Mouse (Mus musculus): ENCODE data around the gene Fpgs. TPM values are rescaled to one million over a fixed set of nuclear protein-coding genes. Genes with fewer than 3 reads are reported as not detected.

The Fpgs gene
- total RNA-seq, 2 experiments from 2014 or later = 6.0 to 7.4 TPM

DNA sequence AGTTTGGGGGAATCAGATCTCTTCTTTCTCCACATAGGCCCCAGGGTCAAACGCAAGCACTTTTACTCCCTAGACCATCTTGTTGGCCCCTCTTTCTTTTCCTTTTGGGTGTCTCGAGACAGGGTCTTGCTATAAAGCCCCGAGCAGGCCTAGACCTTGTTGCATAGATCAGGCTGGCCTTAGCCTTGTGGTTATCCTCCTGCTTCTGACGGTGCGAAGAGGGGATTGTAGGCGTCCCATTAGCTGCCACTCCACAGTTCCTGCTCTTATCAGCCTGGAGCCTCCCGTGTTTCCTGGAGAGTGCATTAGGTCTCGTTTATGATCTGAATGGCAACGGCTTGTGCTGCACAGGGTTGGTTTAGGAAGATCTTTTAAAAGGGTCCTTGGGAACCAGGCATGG lies 59.9 kb downstream of the Fpgs start:
- no peak for DNase-seq
- intact Hi-C loops (cut with DNase I) = no loop called here

DNA sequence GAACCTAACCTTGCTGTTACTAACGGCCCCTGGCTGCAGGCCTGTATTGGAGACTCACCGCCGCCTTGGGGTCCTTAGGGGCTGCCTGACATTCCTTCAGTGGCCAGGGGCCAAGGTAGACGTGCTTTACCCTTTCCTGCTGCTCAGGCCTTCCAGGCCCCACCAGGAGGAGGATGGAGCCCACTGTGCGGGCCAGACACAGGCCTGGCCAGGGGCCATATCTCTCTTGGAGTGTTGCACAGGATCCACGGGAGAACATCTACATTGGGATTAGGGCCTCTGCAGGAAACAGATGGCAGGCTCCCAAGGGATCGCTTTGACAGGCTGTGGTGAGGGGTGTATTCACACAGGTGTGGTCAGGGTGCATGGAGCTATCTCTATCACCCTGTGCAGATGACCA lies 61.1 kb downstream of the Fpgs start:
- DNase-seq = peak; percentile 68 to 75
- intact Hi-C loops (cut with DNase I) = no loop called here

DNA sequence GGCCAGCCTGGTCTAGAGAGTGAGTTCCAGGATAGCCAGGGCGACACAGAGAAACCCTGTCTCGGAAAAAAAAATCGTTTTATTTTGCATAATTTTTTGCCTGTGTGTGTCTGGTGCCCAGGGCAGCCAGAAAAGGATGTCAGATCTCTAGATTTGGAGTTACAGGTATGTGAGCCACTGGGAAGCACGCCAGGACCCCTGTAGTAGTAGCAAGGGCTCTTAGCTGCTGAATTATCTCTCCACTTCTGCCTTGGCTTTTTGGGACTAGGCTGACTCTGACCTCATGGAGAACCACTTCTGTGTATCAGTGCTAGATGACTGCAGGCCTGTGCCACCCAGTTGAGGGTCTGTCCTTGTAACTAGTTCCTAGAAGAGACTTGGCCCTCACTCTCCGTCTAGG lies 62.1 kb downstream of the Fpgs start:
- intact Hi-C loops (cut with DNase I) = no loop called here
- no peak for DNase-seq

DNA sequence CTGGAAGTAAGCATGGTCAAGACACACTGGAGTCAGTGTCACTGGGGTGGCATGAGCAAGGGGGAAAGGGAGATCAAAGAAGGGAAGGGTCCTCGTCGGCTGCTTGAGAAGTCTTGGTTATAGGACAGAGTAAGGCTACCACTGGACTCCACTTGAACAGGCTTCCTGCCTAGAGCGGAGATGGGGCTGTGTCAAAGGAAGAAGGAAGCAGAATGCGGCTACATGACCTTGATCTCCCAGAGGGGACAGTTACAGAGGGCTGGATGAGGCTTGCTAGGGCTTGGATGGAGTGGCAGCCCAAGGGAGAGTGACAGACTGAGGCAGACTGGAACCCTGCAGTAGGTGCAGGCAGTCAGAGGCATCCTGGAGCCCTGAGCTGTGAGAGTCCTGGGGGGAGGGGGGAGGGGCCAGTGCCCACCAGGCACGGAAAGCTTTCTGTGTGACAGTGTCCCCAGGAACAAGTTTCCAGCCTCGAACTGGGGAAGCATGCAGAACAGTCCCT lies 63.3 kb downstream of the Fpgs start:
- DNase-seq = no peak
- intact Hi-C loops (cut with DNase I) = no loop called here

DNA sequence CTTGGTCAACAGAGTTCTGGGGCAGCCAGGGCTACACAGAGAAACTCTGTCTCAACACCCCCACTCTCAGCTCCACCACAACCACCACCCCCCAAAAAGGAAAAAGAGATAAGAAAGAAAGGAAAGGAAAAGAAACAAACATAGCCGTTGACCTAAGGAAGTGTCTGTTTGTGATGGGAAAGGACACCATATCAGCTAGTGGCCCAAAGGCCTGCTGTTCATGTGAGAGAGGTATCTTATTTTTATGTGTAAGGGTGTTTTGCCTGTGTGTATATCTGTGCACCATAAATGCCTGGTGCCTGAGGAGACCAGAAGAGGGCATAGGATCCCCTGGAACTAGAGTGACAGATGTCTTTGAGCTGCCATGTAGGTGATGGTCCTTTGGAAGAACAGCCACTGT lies 64.3 kb downstream of the Fpgs start:
- intact Hi-C loops (cut with DNase I) = no loop called here
- no peak for DNase-seq

DNA sequence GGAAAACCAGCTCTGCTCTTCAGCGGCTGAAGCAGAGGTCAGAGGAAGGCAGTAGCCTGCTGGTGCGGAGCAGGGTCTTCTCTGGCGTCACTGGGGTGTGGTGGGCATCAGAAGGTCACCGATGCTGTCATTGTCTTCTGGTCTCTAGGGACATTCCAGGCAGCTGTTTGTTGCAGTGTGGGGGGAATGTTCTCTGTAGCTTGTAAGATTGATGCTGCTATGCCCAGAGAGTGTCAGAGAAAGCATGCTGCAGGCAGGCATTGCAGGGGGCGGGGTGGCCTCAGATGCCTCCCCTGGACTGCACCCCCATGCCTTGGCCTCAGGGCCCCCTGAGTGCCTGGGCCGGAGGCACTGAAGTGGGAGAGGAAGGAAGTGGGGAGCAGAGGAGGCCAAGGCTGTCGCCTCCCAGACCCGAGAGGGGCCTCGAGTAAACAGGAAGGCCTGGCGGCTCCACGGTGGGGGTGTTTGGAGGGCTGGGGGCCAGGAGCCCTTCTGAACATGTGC lies 66.1 kb downstream of the Fpgs start:
- DNase-seq = peak; percentile 71 to 77
- intact Hi-C loops (cut with DNase I) = no loop called here

DNA sequence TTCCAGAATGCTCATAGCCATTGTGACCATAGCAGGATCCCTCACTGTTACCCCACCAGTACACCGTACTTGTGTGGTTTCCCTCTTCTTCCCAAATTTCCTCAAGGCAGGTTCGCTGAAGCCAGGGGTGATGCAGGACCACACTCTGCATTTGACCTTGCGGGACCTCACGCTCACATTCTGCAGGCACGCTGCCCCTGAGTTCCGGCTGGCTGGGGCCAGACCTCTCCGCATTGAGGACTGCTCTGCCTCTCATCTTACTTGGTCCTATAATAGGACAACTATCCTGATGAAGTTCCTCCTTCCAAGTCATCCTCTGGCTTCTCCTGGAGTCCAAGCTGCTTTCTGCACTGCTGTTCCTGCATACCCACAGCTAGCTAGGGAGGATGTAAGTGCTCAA lies 67.3 kb downstream of the Fpgs start:
- DNase-seq = no peak
- intact Hi-C loops (cut with DNase I) = no loop called here

DNA sequence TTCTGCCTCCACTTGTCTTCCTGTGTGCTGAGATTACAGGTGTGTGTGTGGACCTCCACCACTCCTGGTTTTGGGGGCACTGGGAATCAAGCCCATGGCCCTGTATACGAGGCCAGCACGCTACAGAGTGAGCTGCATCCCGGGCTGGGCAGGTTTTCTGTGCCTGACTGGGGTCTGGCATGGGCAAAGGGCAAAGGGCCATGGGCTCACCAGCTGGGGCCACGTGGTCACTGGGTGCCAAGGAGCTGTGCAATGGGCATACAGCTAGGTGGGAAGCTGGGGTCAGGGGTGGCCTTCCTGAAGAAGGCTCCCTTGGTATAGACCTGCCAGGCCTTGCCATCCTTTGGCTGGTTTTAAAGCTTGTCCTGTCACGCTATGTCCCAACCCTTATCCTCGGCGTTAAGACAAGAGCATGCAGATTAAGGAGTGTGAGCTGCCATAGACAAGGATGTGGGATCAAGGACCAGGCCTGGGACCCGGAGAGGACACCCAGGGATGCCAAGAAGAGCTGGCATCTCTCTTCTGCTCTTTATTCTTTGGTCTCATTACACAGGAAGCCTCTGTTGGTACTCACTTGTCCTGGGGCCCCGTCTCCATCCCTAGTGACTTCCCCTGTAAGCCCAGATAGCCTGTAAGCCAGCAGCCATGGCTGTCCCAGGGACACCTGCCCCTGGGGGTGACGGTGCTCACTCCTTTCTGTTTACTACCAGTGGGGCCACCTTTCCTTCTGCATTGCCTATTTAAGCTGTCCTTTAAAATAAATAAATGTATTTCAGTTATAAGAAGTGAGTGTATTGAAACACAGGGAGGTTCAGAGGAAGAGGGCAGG lies 69.5 kb downstream of the Fpgs start:
- intact Hi-C loops (cut with DNase I) = loop anchor here (5.0 kb wide), 1 partner anchor 113 kb away; no protein-coding TSS in a partner anchor
- no peak for DNase-seq

DNA sequence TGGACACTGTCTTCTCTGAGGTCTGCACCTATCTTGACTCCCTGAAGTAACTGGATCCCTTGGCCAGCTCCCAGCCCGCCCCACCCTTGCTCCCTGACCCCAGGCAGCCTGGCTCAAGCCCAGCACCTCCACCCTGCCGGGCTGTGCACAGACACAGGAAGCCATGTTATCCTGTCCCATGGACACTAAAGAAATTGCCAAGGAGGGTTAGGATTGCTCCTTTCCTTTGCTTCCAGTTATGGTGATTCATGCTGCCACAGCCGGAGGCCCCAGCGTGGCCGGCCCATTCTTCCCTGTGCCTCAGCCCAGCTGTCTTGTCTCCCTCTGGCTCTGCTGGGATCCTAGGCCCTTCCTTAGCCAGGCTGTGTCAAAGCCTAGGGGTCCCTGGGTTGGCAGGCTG lies 70.3 kb downstream of the Fpgs start:
- DNase-seq = peak in 1 of 2 experiments; percentile 65

More for the DNA sequence above, 70.3 kb downstream of the Fpgs start:
- intact Hi-C loops (cut with DNase I) = loop anchor here (5.0 kb wide), 1 partner anchor 114 kb away; no protein-coding TSS in a partner anchor

Small RNA genes within 50 kb of the gene (microRNA-seq; reads per million reads assigned to microRNA genes)
- 0 reads per million in 2 experiments for gene Gm47291
- 0 reads per million in 2 experiments for gene Mir1954
- 0 to 0.36 reads per million in 2 experiments for gene Mir2861
- gene Mir3960 = 0 to 0.12 reads per million in 2 experiments
- 0 to 0.48 reads per million in 2 experiments for gene Mir8093

Other genes with a start within 250 kb of the Fpgs start
- 1 to 10 TPM; 8.6 to 9.7 TPM for gene Fam102a, start 168.8 kb downstream of the Fpgs start, total RNA-seq (2021)
- 10 to 100 TPM; 21.4 to 22.7 TPM for gene Dpm2, start 133.3 kb downstream of the Fpgs start, total RNA-seq (2021)
- gene Pip5kl1, start 129.3 kb downstream of the Fpgs start, total RNA-seq (2021) = not detected
- gene 9430097D07Rik, start 128.5 kb downstream of the Fpgs start, total RNA-seq (2021) = not detected
- 10 to 100 TPM; 22.8 to 23.6 TPM for gene St6galnac4, start 117.0 kb downstream of the Fpgs start, total RNA-seq (2021)
- gene St6galnac6, start 104.4 kb downstream of the Fpgs start, total RNA-seq (2021) = 100 to 1,000 TPM in 1 of 2 experiments, 10 to 100 TPM in 1; 97.9 to 104 TPM
- 100 to 1,000 TPM; 595 to 617 TPM for gene Ak1, start 82.4 kb downstream of the Fpgs start, total RNA-seq (2021)
- gene Eng, start 57.5 kb downstream of the Fpgs start, total RNA-seq (2021) = 100 to 1,000 TPM; 148 to 162 TPM
- 10 to 100 TPM; 30.7 to 31.3 TPM for gene Cdk9, start 8.9 kb upstream of the Fpgs start, total RNA-seq (2021)
- gene Sh2d3c, start 16.9 kb upstream of the Fpgs start, total RNA-seq (2021) = 10 to 100 TPM; 37.4 to 39.4 TPM
- gene 6330409D20Rik, start 36.9 kb upstream of the Fpgs start, total RNA-seq (2021) = not detected
- 10 to 100 TPM; 10.7 to 12.1 TPM for gene Tor2a, start 53.1 kb upstream of the Fpgs start, total RNA-seq (2021)
- gene Ttc16, start 71.5 kb upstream of the Fpgs start, total RNA-seq (2021) = under 1 TPM; 0.07 to 0.24 TPM
- gene Ptrh1, start 71.6 kb upstream of the Fpgs start, total RNA-seq (2021) = 1 to 10 TPM; 2.9 to 3.7 TPM
- gene Cfap157, start 80.3 kb upstream of the Fpgs start, total RNA-seq (2021) = under 1 TPM; 0.17 to 0.24 TPM
- gene Stxbp1, start 143.1 kb upstream of the Fpgs start, total RNA-seq (2021) = 10 to 100 TPM; 19.5 to 22.7 TPM
- gene Fam129b, start 172.0 kb upstream of the Fpgs start, total RNA-seq (2021) = 10 to 100 TPM; 31.2 to 33.4 TPM

All from heart, postnatal 14 days (tissue).